Mouse (Mus musculus) erythroblast, embryonic 14.5 days (primary cell): ENCODE results near the gene Taar7d.

Experiments
- GATA1 ChIP-seq: IDR thresholded peaks from 2 replicates; pipeline ENCODE4 v1.6.1; 2012; ENCODE audit warnings: low read length, inconsistent platforms, mixed read lengths
- TAL1 ChIP-seq: IDR thresholded peaks from 3 replicates; pipeline ENCODE4 v1.6.1; 2012; ENCODE audit warnings: low read length, inconsistent platforms, mixed read lengths

- TF ChIP-seq GATA1 (no peak), TAL1 (no peak)
These were observed 33.6 kb upstream of the Taar7d start, which contains the start of gene Taar7a for GRCm38 (mm10) chr10:23993381-23993780.
